Mouse (Mus musculus): ENCODE data around the gene Prnd.

GRCm38 (mm10) chr2:131936410-131936809, 14.3 kb upstream of the Prnd start:
- TF ChIP-seq CTCF (IDR thresholded peaks at IDR 0.05; ENCODE audit: low read depth, low read length): no peak
- TF ChIP-seq EP300 (IDR thresholded peaks at IDR 0.05; ENCODE audit: insufficient read depth, low read depth, low read length): no peak
- TF ChIP-seq POLR2A (IDR thresholded peaks at IDR 0.05; ENCODE audit: insufficient read depth, low read length): no peak

Measured in ES-Bruce4 (cell line).